Mouse (Mus musculus): ENCODE results near the gene Atxn7. TPM values are rescaled to one million over a fixed set of nuclear protein-coding genes. Genes with fewer than 3 reads are reported as not detected.
"Not testable (repeated sequence)": the region's sequence is repeated elsewhere in the genome, so short reads cannot be mapped to it uniquely, and the experiment has no call there.

Atxn7 gene
- total RNA-seq (2017): 19.9 to 58.0 TPM (median 36.9 TPM) in 3 replicates

GRCm38 (mm10) chr14:13961401-13962112 lies at the start of gene Atxn7, which contains the start of gene Thoc7:
TSS of gene Atxn7 (plus strand) at chr14:13961440.
TSS of gene Thoc7 (minus strand) at chr14:13961852.
- peak; percentile 52 for ATAC-seq (replicated peaks; ENCODE audit: insufficient number of reproducible peaks, low FRiP score, low TSS enrichment, poor library complexity, severe bottlenecking)

GRCm38 (mm10) chr14:13914387-13915082 lies 46.7 kb upstream of the Atxn7 start, which contains the start of gene Gm281:
TSS of gene Gm281 (minus strand) at chr14:13914478.
- no peak for ATAC-seq (replicated peaks; ENCODE audit: insufficient number of reproducible peaks, low FRiP score, low TSS enrichment, poor library complexity, severe bottlenecking)

- no peak for ATAC-seq (replicated peaks; ENCODE audit: insufficient number of reproducible peaks, low FRiP score, low TSS enrichment, poor library complexity, severe bottlenecking)
Measured at GRCm38 (mm10) chr14:13915207-13915606, 46.0 kb upstream of the Atxn7 start.

GRCm38 (mm10) chr14:13917208-13917607 lies 44.0 kb upstream of the Atxn7 start:
- no peak for ATAC-seq (replicated peaks; ENCODE audit: insufficient number of reproducible peaks, low FRiP score, low TSS enrichment, poor library complexity, severe bottlenecking)

GRCm38 (mm10) chr14:13917630-13918029 lies 43.6 kb upstream of the Atxn7 start:
- ATAC-seq (replicated peaks; ENCODE audit: insufficient number of reproducible peaks, low FRiP score, low TSS enrichment, poor library complexity, severe bottlenecking): no peak

GRCm38 (mm10) chr14:13933290-13934051 lies 27.8 kb upstream of the Atxn7 start:
- no peak for ATAC-seq (replicated peaks; ENCODE audit: insufficient number of reproducible peaks, low FRiP score, low TSS enrichment, poor library complexity, severe bottlenecking)

GRCm38 (mm10) chr14:13934052-13934371 lies 27.2 kb upstream of the Atxn7 start:
- no peak for ATAC-seq (replicated peaks; ENCODE audit: insufficient number of reproducible peaks, low FRiP score, low TSS enrichment, poor library complexity, severe bottlenecking)

- no peak for ATAC-seq (replicated peaks; ENCODE audit: insufficient number of reproducible peaks, low FRiP score, low TSS enrichment, poor library complexity, severe bottlenecking)
Measured at GRCm38 (mm10) chr14:13944686-13945085, 16.6 kb upstream of the Atxn7 start.

GRCm38 (mm10) chr14:13948345-13948744 lies 12.9 kb upstream of the Atxn7 start:
- no peak for ATAC-seq (replicated peaks; ENCODE audit: insufficient number of reproducible peaks, low FRiP score, low TSS enrichment, poor library complexity, severe bottlenecking)

- no peak for ATAC-seq (replicated peaks; ENCODE audit: insufficient number of reproducible peaks, low FRiP score, low TSS enrichment, poor library complexity, severe bottlenecking)
Measured at GRCm38 (mm10) chr14:13950401-13950800, 10.8 kb upstream of the Atxn7 start.

GRCm38 (mm10) chr14:13952151-13952550 lies 9.1 kb upstream of the Atxn7 start:
- not testable (repeated sequence) for ATAC-seq (replicated peaks; ENCODE audit: insufficient number of reproducible peaks, low FRiP score, low TSS enrichment, poor library complexity, severe bottlenecking)

- ATAC-seq (replicated peaks; ENCODE audit: insufficient number of reproducible peaks, low FRiP score, low TSS enrichment, poor library complexity, severe bottlenecking): no peak
Measured at GRCm38 (mm10) chr14:13960079-13960478, 1.2 kb upstream of the Atxn7 start.

- ATAC-seq (replicated peaks; ENCODE audit: insufficient number of reproducible peaks, low FRiP score, low TSS enrichment, poor library complexity, severe bottlenecking): peak; percentile 70
Measured at GRCm38 (mm10) chr14:13960482-13961325, 536 bp upstream of the Atxn7 start.

GRCm38 (mm10) chr14:13962476-13962875 lies 1.2 kb downstream of the Atxn7 start:
- ATAC-seq (replicated peaks; ENCODE audit: insufficient number of reproducible peaks, low FRiP score, low TSS enrichment, poor library complexity, severe bottlenecking): no peak

GRCm38 (mm10) chr14:13963527-13963926 lies 2.3 kb downstream of the Atxn7 start:
- no peak for ATAC-seq (replicated peaks; ENCODE audit: insufficient number of reproducible peaks, low FRiP score, low TSS enrichment, poor library complexity, severe bottlenecking)

GRCm38 (mm10) chr14:13967607-13968006 lies 6.4 kb downstream of the Atxn7 start:
- no peak for ATAC-seq (replicated peaks; ENCODE audit: insufficient number of reproducible peaks, low FRiP score, low TSS enrichment, poor library complexity, severe bottlenecking)

- no peak for ATAC-seq (replicated peaks; ENCODE audit: insufficient number of reproducible peaks, low FRiP score, low TSS enrichment, poor library complexity, severe bottlenecking)
Measured at GRCm38 (mm10) chr14:13968476-13968875, 7.2 kb downstream of the Atxn7 start.

GRCm38 (mm10) chr14:13970513-13970912 lies 9.3 kb downstream of the Atxn7 start:
- ATAC-seq (replicated peaks; ENCODE audit: insufficient number of reproducible peaks, low FRiP score, low TSS enrichment, poor library complexity, severe bottlenecking): no peak
